Mouse (Mus musculus) layer of hippocampus, postnatal 25 days (tissue): ENCODE measurements around the gene Gli3. TPM values are rescaled to one million over a fixed set of nuclear protein-coding genes. Genes with fewer than 3 reads are reported as not detected.

Source experiments
- DNase-seq, 2 experiments: peaks; one replicate each; pipeline ENCODE4 v3.0.0; 2022; ENCODE audit warnings: mixed read lengths in 2 of 2, low spot score in 1 of 2; ENCODE audit errors: extremely low spot score in 1 of 2
- total RNA-seq, 2 experiments: library from RNA; stranded (reverse); gene quantifications; 2 replicates each; pipeline ENCODE4 v1.2.3; 2021

The Gli3 gene
- total RNA-seq, 2 experiments from 2014 or later: 8.1 to 9.1 TPM

- DNase-seq: no peak
Measured at GRCm38 (mm10) chr13:15621009-15621408, 158.0 kb downstream of the Gli3 start.

GRCm38 (mm10) chr13:15624490-15625353 lies 161.7 kb downstream of the Gli3 start:
- no peak for DNase-seq

GRCm38 (mm10) chr13:15641548-15641947 lies 178.5 kb downstream of the Gli3 start:
- DNase-seq: no peak

GRCm38 (mm10) chr13:15660502-15660901 lies 197.5 kb downstream of the Gli3 start:
- no peak for DNase-seq

GRCm38 (mm10) chr13:15662375-15662774 lies 199.3 kb downstream of the Gli3 start:
- DNase-seq: no peak

GRCm38 (mm10) chr13:15664580-15665201 lies 201.7 kb downstream of the Gli3 start:
- no peak for DNase-seq

DNA sequence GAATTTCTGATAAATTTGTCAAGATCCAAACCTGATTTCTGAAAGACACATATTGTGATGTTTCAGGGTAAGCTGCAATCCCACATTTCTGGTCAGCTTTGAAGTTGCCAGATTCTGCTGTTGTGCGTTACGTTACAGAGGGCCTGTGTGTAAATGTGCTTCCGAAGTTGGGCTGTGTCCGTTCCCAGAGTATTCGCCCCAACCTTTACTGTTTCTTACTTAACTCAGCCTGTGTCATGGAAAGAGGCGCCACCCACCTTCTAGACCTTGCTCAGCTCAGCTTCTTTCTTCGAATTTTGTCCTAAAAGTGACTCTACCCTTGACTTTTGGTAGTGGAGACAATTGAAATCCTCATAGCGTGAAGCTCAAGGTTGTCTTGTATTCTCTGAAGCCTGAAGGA lies 202.5 kb downstream of the Gli3 start:
- no peak for DNase-seq

GRCm38 (mm10) chr13:15670144-15670961 lies 207.3 kb downstream of the Gli3 start:
- DNase-seq: no peak

- no peak for DNase-seq
Measured at GRCm38 (mm10) chr13:15670962-15671313, 207.9 kb downstream of the Gli3 start.

DNA sequence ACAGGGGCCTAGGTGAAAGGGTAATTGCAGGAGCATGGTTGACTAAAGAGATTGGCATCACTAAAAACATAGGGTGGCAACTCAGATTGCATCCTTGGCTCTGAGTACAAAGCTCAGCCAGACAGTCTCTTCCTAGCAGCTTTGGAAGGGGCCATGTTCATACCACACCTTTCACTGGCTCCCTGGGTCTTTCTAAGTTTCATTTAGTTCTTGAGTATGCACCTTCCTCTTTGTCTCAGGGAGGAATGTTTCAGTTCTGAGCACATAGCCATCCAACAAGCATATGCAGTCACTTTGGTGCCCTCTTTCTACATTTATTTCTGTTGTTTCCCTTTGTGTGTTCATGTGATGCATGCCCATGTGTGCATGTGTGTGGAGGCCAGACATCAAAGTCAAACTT lies 212.4 kb downstream of the Gli3 start:
- DNase-seq: no peak

DNA sequence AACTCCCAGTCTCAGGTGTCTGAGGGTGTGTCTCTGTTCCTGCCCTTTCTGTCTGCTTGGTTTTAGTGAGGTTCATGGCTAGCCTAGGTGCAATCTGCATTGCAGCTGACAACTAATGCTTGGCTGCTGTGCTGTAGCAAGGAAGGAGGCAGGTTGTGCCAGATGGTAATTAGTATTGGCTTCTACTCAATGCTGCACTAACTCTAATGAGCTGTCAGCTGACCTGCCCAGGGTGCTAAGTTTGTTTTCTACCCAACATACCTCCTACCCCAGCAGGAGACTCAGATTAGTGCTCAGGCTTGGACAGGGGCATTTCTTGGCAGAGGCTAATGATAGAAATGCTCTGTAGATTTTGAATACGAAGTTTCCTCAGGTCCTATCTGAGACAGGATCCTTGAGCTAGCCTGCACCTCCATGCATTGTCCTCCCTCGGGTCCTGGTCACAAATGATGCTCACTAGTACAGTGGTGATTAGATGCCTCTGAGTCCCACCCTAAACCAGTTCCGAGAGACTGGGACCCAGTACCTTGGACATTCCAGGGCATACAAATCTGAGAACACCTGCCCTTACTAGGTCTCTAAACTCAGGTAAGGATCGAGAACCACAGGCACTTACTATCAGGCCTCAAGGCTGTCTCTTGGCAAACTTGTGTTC lies 214.2 kb downstream of the Gli3 start:
- DNase-seq: no peak

DNA sequence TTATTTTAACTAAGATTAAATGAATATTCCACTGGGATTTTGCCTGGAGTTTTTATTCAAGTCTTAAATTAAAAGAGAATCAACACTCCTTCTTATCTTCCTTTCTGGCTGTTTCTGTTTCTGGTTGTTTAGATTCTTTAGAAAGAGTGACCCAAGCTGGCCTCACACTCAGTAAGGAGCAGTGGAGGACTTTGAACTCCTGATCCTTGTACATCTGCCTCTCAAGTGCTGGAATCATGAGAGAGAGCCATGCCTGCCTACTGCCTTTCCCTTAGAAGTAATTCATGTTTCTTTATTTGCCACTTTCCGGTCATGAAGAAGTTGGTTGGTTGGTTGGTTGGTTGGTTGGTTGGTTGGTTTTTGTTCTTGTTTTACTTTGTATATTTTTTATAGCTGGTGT lies 218.5 kb downstream of the Gli3 start:
- DNase-seq: no peak

GRCm38 (mm10) chr13:15683006-15683405 lies 220.0 kb downstream of the Gli3 start:
- DNase-seq: no peak

- no peak for DNase-seq
Measured at GRCm38 (mm10) chr13:15688074-15688825, 225.2 kb downstream of the Gli3 start.

- DNase-seq: no peak
Measured at GRCm38 (mm10) chr13:15688826-15689501, 225.9 kb downstream of the Gli3 start.

DNA sequence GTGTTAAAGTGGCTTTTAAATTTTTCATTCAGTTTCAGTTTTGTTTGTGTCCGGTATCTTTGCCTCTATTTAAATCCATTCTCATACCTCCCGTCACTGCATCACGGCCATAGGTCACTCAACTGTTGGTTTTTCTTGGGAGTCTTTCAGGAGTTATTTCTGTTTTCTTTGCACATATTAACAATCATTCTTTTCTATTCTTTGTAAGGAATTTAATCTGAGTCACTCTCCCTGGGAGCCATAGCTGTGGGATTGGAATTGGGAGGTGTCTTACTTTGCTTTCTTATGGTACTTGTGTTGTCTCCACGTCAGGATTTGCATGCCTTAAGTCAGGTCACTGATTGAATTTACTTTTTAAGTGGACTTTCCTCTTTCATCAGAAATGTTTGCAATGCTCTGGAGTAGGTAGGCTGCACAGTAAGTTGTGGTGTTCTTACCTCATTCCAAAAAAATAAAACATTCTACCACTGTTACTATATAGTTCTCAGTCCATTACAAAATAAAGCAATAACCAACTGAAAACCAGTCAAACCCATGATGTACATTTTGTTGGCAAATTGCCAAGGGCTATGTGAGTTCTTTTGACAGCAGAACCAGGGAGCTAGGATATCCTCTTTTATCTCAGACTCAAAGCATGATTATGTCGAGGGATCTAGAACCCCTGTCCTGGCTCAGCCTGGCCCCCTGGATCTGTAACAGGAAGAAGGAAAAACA lies 228.9 kb downstream of the Gli3 start:
- no peak for DNase-seq

GRCm38 (mm10) chr13:15692465-15692809 lies 229.4 kb downstream of the Gli3 start:
- no peak for DNase-seq

DNA sequence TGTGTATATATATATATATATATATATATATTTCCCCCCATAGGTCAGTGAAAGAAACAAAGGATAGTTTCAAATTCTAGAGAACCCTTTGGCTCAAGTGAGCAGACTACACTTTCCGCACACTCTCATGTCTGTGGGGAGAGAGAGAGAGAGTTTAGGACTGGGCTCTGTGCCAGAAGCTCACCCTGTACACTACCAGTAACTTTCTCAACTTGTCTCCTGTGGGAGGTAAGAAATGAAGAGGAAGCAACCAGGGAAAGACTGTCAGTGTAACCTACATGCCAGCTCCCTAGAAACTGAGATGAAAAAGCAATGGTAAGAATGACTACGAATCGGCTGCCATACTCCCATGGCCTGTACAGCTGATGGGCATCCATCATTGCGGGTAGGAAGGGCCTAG lies 235.2 kb downstream of the Gli3 start:
- DNase-seq: no peak

GRCm38 (mm10) chr13:15699116-15699515 lies 236.1 kb downstream of the Gli3 start:
- no peak for DNase-seq
